Mouse (Mus musculus): ENCODE data around the gene Pdk2. TPM values are rescaled to one million over a fixed set of nuclear protein-coding genes. Genes with fewer than 3 reads are reported as not detected.
A peak's percentile ranks its signal among the peaks of the same experiment; 100 is the strongest.

The Pdk2 gene
- total RNA-seq, 1 experiment = 1.7 TPM

GRCm38 (mm10) chr11:94992480-94992753, 48.7 kb downstream of the Pdk2 start:
- Histone ChIP-seq H3K4me3 (ENCODE audit: insufficient read depth in 1 of 2, low read depth in 1 of 2, low read length in 2 of 2, poor library complexity in 1 of 2, severe bottlenecking in 1 of 2) (peak overlapping the region; percentile 81 to 89), H3K36me3 (ENCODE audit: control insufficient read depth, insufficient read depth, low read length, poor library complexity, severe bottlenecking) (peaks cover 9% of the 10 kb centered on the region; the same call in 1 of the 2 replicates), H3K9me3 (ENCODE audit: control insufficient read depth, insufficient read depth, low read depth, low read length) (no peaks in the 10 kb centered on the region), H3K27ac (ENCODE audit: insufficient read depth, low read depth, low read length, poor library complexity, severe bottlenecking) (no peak overlapping the region), H3K9ac (ENCODE audit: insufficient read depth, low read depth, low read length, poor library complexity, severe bottlenecking) (peak overlapping the region; percentile 79), H3K4me1 (ENCODE audit: control insufficient read depth in 2 of 2, insufficient read depth in 2 of 2, low read length in 2 of 2, poor library complexity in 1 of 2) (peaks cover 3 to 28% of the 10 kb centered on the region in 2 experiments; a peak in 3 of 4 replicates)
- DNase-seq (ENCODE audit: low read depth, low spot score) = no peak
- in situ Hi-C loops (cut with MboI; ENCODE audit: low sequenced_read_pairs in 2 of 2, unreplicated experiment in 2 of 2) = no loop called here
- TF ChIP-seq HCFC1 (IDR thresholded peaks at IDR 0.05; ENCODE audit: borderline replicate concordance, insufficient read depth, low read length) = no peak
- TF ChIP-seq CHD2 (IDR thresholded peaks at IDR 0.05; ENCODE audit: low read depth, low read length) = no peak
- no peak for TF ChIP-seq ZC3H11A (IDR thresholded peaks at IDR 0.05; ENCODE audit: borderline replicate concordance, low read depth, low read length)
- TF ChIP-seq MAFK (IDR thresholded peaks at IDR 0.05; ENCODE audit: insufficient read depth, low read depth, low read length) = no peak
- TF ChIP-seq ZNF384 (IDR thresholded peaks at IDR 0.05; ENCODE audit: low read depth, low read length) = no peak

- TF ChIP-seq MAFK (IDR thresholded peaks at IDR 0.05; ENCODE audit: insufficient read depth, low read depth, low read length) = no peak
- TF ChIP-seq CHD2 (IDR thresholded peaks at IDR 0.05; ENCODE audit: low read depth, low read length) = no peak
- TF ChIP-seq ZC3H11A (IDR thresholded peaks at IDR 0.05; ENCODE audit: borderline replicate concordance, low read depth, low read length) = no peak
- no peak for TF ChIP-seq ZNF384 (IDR thresholded peaks at IDR 0.05; ENCODE audit: low read depth, low read length)
- no peak for TF ChIP-seq HCFC1 (IDR thresholded peaks at IDR 0.05; ENCODE audit: borderline replicate concordance, insufficient read depth, low read length)
- in situ Hi-C loops (cut with MboI; ENCODE audit: low sequenced_read_pairs in 2 of 2, unreplicated experiment in 2 of 2) = no loop called here
Measured at GRCm38 (mm10) chr11:94991641-94992479, 49.3 kb downstream of the Pdk2 start.

GRCm38 (mm10) chr11:94990749-94991577, 50.2 kb downstream of the Pdk2 start, which contains the start of gene Ppp1r9b:
TSS of gene Ppp1r9b (plus strand) at chr11:94991035.
- in situ Hi-C loops (cut with MboI; ENCODE audit: low sequenced_read_pairs in 2 of 2, unreplicated experiment in 2 of 2) = no loop called here
- no peaks in the 10 kb centered on the region; the same call in 1 of the 2 replicates for H3K36me3 ChIP-seq (ENCODE audit: control insufficient read depth, insufficient read depth, low read length, poor library complexity, severe bottlenecking)
- H3K27ac ChIP-seq (ENCODE audit: insufficient read depth, low read depth, low read length, poor library complexity, severe bottlenecking) = peak within 1 kb of the TSS; percentile 53; the same call in 1 of the 2 replicates
- no peak for TF ChIP-seq ZNF384 (IDR thresholded peaks at IDR 0.05; ENCODE audit: low read depth, low read length)
- 0 out of 2 replicates have a peak, but pooled peaks have one; percentile 44 for TF ChIP-seq HCFC1 (IDR thresholded peaks at IDR 0.05; ENCODE audit: borderline replicate concordance, insufficient read depth, low read length)
- TF ChIP-seq MAFK (IDR thresholded peaks at IDR 0.05; ENCODE audit: insufficient read depth, low read depth, low read length) = no peak
- no peak for TF ChIP-seq CHD2 (IDR thresholded peaks at IDR 0.05; ENCODE audit: low read depth, low read length)
- TF ChIP-seq ZC3H11A (IDR thresholded peaks at IDR 0.05; ENCODE audit: borderline replicate concordance, low read depth, low read length) = no peak
- peak; percentile 74 for DNase-seq (ENCODE audit: low read depth, low spot score)
- peak within 1 kb of the TSS; percentile 81 to 89 for H3K4me3 ChIP-seq (ENCODE audit: insufficient read depth in 1 of 2, low read depth in 1 of 2, low read length in 2 of 2, poor library complexity in 1 of 2, severe bottlenecking in 1 of 2)
- H3K9ac ChIP-seq (ENCODE audit: insufficient read depth, low read depth, low read length, poor library complexity, severe bottlenecking) = peak within 1 kb of the TSS; percentile 79
- no peaks in the 10 kb centered on the region for H3K9me3 ChIP-seq (ENCODE audit: control insufficient read depth, insufficient read depth, low read depth, low read length)
- H3K4me1 ChIP-seq (ENCODE audit: control insufficient read depth in 2 of 2, insufficient read depth in 2 of 2, low read length in 2 of 2, poor library complexity in 1 of 2) = peaks cover 3 to 35% of the 10 kb centered on the region in 2 experiments; a peak in 3 of 4 replicates

More at GRCm38 (mm10) chr11:94991641-94992479, 49.3 kb downstream of the Pdk2 start:
- H3K36me3 ChIP-seq (ENCODE audit: control insufficient read depth, insufficient read depth, low read length, poor library complexity, severe bottlenecking) = peaks cover 7% of the 10 kb centered on the region; the same call in 1 of the 2 replicates
- H3K9ac ChIP-seq (ENCODE audit: insufficient read depth, low read depth, low read length, poor library complexity, severe bottlenecking) = peak overlapping the region; percentile 79
- no peaks in the 10 kb centered on the region for H3K9me3 ChIP-seq (ENCODE audit: control insufficient read depth, insufficient read depth, low read depth, low read length)
- no peak for DNase-seq (ENCODE audit: low read depth, low spot score)
- H3K4me1 ChIP-seq (ENCODE audit: control insufficient read depth in 2 of 2, insufficient read depth in 2 of 2, low read length in 2 of 2, poor library complexity in 1 of 2) = peaks cover 3 to 32% of the 10 kb centered on the region in 2 experiments; a peak in 3 of 4 replicates
- no peak overlapping the region for H3K27ac ChIP-seq (ENCODE audit: insufficient read depth, low read depth, low read length, poor library complexity, severe bottlenecking)
- H3K4me3 ChIP-seq (ENCODE audit: insufficient read depth in 1 of 2, low read depth in 1 of 2, low read length in 2 of 2, poor library complexity in 1 of 2, severe bottlenecking in 1 of 2) = peak overlapping the region; percentile 81 to 89

GRCm38 (mm10) chr11:94990102-94990748, 50.9 kb downstream of the Pdk2 start:
- peak overlapping the region; percentile 53; the same call in 1 of the 2 replicates for H3K27ac ChIP-seq (ENCODE audit: insufficient read depth, low read depth, low read length, poor library complexity, severe bottlenecking)
- peak overlapping the region; percentile 81 to 89 for H3K4me3 ChIP-seq (ENCODE audit: insufficient read depth in 1 of 2, low read depth in 1 of 2, low read length in 2 of 2, poor library complexity in 1 of 2, severe bottlenecking in 1 of 2)
- in situ Hi-C loops (cut with MboI; ENCODE audit: low sequenced_read_pairs in 2 of 2, unreplicated experiment in 2 of 2) = no loop called here
- H3K9ac ChIP-seq (ENCODE audit: insufficient read depth, low read depth, low read length, poor library complexity, severe bottlenecking) = peak overlapping the region; percentile 71; the same call in 1 of the 2 replicates
- peaks cover 3 to 39% of the 10 kb centered on the region in 2 experiments; a peak in 3 of 4 replicates for H3K4me1 ChIP-seq (ENCODE audit: control insufficient read depth in 2 of 2, insufficient read depth in 2 of 2, low read length in 2 of 2, poor library complexity in 1 of 2)
- no peak for TF ChIP-seq ZNF384 (IDR thresholded peaks at IDR 0.05; ENCODE audit: low read depth, low read length)
- TF ChIP-seq HCFC1 (IDR thresholded peaks at IDR 0.05; ENCODE audit: borderline replicate concordance, insufficient read depth, low read length) = no peak
- TF ChIP-seq MAFK (IDR thresholded peaks at IDR 0.05; ENCODE audit: insufficient read depth, low read depth, low read length) = no peak
- TF ChIP-seq ZC3H11A (IDR thresholded peaks at IDR 0.05; ENCODE audit: borderline replicate concordance, low read depth, low read length) = no peak
- TF ChIP-seq CHD2 (IDR thresholded peaks at IDR 0.05; ENCODE audit: low read depth, low read length) = no peak
- DNase-seq (ENCODE audit: low read depth, low spot score) = no peak
- H3K36me3 ChIP-seq (ENCODE audit: control insufficient read depth, insufficient read depth, low read length, poor library complexity, severe bottlenecking) = no peaks in the 10 kb centered on the region; the same call in 1 of the 2 replicates
- H3K9me3 ChIP-seq (ENCODE audit: control insufficient read depth, insufficient read depth, low read depth, low read length) = no peaks in the 10 kb centered on the region
